Mouse (Mus musculus) adrenal gland, postnatal 0 days (tissue): ENCODE data around the gene Rbm12b1. TPM values are rescaled to one million over a fixed set of nuclear protein-coding genes. Genes with fewer than 3 reads are reported as not detected.

Experiments
- polyA plus RNA-seq: library from polyadenylated mRNA; unstranded; fragments of >200 nt; fragmentation: Nextera tagmentation; extraction: Ambion mirVana; gene quantifications from 2 replicates; pipeline ENCODE4 v1.2.1, GENCODE M21; 2015

Gene Rbm12b1
- 3.4 and 4.3 TPM in 2 replicates for polyA plus RNA-seq

DNA sequence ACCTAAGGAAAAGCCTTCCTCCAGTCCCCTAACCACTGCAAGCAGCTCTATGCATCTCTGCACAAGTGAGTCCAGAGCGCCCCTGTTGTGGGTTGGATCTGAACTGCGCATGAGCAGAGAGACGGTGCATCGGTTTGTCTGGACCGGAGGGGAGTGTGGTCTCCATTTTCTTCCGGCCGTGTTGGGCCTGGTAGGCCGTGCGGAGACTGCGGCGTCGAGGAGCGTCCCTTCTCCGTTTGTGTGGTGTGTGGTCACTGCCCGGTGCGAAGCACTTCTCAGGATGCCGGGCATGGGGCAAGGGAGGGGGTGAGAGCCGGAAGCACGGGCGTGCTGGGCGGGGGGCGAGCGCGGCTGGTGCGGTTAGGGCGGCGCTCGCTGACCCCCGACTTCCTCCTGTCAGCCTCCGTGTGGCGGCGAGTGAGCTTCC, at the start of gene Rbm12b1:
Rbm12b1 (plus strand) TSS at position 124 of the 427 bp plus-strand sequence.

GRCm38 (mm10) chr4:12171318-12172091, 31.4 kb downstream of the Rbm12b1 start, which contains the start of gene Fam92a:
Gene Fam92a (minus strand): TSS chr4:12172015.

Other genes starting within 250 kb of the Rbm12b1 start
- gene Gm10604, start 159.0 kb upstream of the Rbm12b1 start, polyA plus RNA-seq: 0.25 and 0.29 TPM in 2 replicates
- gene Rbm12b2, start 50.8 kb upstream of the Rbm12b1 start, polyA plus RNA-seq: 5.0 and 5.6 TPM in 2 replicates
- 121 and 151 TPM in 2 replicates for gene Fam92a, start 31.8 kb downstream of the Rbm12b1 start, polyA plus RNA-seq